Mouse (Mus musculus) liver, embryonic 14.5 days (tissue): ENCODE results near the gene Mt3. TPM values are rescaled to one million over a fixed set of nuclear protein-coding genes. Genes with fewer than 3 reads are reported as not detected.

Experiments used
- ATAC-seq: fragments of 200-750 bp; cut with Nextera tagmentation; 2 replicates; pipeline ENCODE4 v1.8.0; 2017; ENCODE audit warnings: moderate number of reproducible peaks, mild to moderate bottlenecking, moderate library complexity; ENCODE audit not compliant: insufficient read depth
- DNase-seq, 3 experiments: peaks; one replicate each; pipeline ENCODE4 v3.0.0-alpha.2; 2012 to 2013; ENCODE audit warnings: low read depth in 3 of 3, low spot score in 3 of 3
- H3K27ac ChIP-seq: fragments of 300-500 bp; sonication (generic); 2 replicates; pipeline ENCODE4 v1.5.1; 2014; ENCODE audit warnings: moderate library complexity, mild to moderate bottlenecking, control low read depth, inconsistent platforms
- H3K27me3 ChIP-seq: fragments of 300-500 bp; sonication (generic); 2 replicates; pipeline ENCODE4 v1.6.1; 2014; ENCODE audit warnings: mild to moderate bottlenecking, low read length, moderate library complexity; ENCODE audit not compliant: control insufficient read depth, insufficient read depth
- H3K36me3 ChIP-seq: fragments of 300-500 bp; sonication (generic); replicated peaks from 2 replicates; pipeline ENCODE4 v1.6.1; 2014; ENCODE audit warnings: low read depth; ENCODE audit not compliant: control insufficient read depth, insufficient read depth
- H3K4me1 ChIP-seq, 2 experiments: fragments of 200-500 bp in 1 of 2; fragments of 300-500 bp in 1 of 2; sonication (generic) in 1 of 2; replicated peaks; 2 replicates each; pipeline ENCODE4 v1.6.1; 2012 to 2014; ENCODE audit warnings: antibody characterized with exemption in 1 of 2, inconsistent platforms in 1 of 2, low read length in 1 of 2; ENCODE audit not compliant: control insufficient read depth in 2 of 2, insufficient read depth in 2 of 2
- H3K4me2 ChIP-seq: fragments of 300-500 bp; sonication (generic); 2 replicates; pipeline ENCODE4 v1.6.1; 2014; ENCODE audit warnings: low read depth, mild to moderate bottlenecking, control low read depth, moderate library complexity
- H3K4me3 ChIP-seq, 2 experiments: fragments of 200-500 bp in 1 of 2; fragments of 300-500 bp in 1 of 2; sonication (generic) in 1 of 2; 2 replicates each; pipeline ENCODE4 v1.5.1; 2012 to 2014; ENCODE audit warnings: low read depth in 2 of 2, low read length in 2 of 2, mild to moderate bottlenecking in 2 of 2, control low read depth in 1 of 2, inconsistent platforms in 1 of 2, moderate library complexity in 1 of 2; ENCODE audit not compliant: insufficient read depth in 1 of 2
- H3K9ac ChIP-seq: fragments of 300-500 bp; sonication (generic); replicated peaks from 2 replicates; pipeline ENCODE4 v1.6.1; 2014; ENCODE audit warnings: mild to moderate bottlenecking, control low read depth, moderate library complexity
- H3K9me3 ChIP-seq: fragments of 300-500 bp; sonication (generic); 2 replicates; pipeline ENCODE4 v1.6.1; 2016; ENCODE audit warnings: low read length, mixed read lengths; ENCODE audit not compliant: control insufficient read depth
- CTCF ChIP-seq: IDR thresholded peaks from 2 replicates; pipeline ENCODE4 v1.5.1; 2016; ENCODE audit warnings: antibody characterized with exemption, low read depth, control low read depth
- EP300 ChIP-seq: IDR thresholded peaks from 2 replicates; pipeline ENCODE4 v1.6.1; 2016; ENCODE audit warnings: antibody characterized with exemption, low read depth
- WGBS: fragments of 180-500 bp; shearing (Covaris S2); extraction: QIAGEN DNeasy Blood & Tissue Kit; methylation state at CpG from one replicate; pipeline ENCODE4 v1.1.7; 2014; ENCODE audit not compliant: insufficient replicate concordance; 5-methylcytosine and 5-hydroxymethylcytosine counted together
- polyA plus RNA-seq, 2 experiments: library from polyadenylated mRNA; depleted of rRNA in 1 of 2; stranded (reverse) in 1 of 2; unstranded in 1 of 2; fragments of >200 nt; fragmentation: Nextera tagmentation in 1 of 2; extraction: Ambion mirVana in 1 of 2; gene quantifications; 2 replicates each; pipeline versions ENCODE4 v1.2.1 to v1.2.3; 2012 to 2014

Gene Mt3
- polyA plus RNA-seq, 2 experiments, result 0.10 TPM; not detected in 1

GRCm38 (mm10) chr8:94183117-94183516, 30.7 kb downstream of the Mt3 start:
- Histone ChIP-seq H3K27ac (peak overlapping the region; percentile 95), H3K27me3 (no peaks in the 10 kb centered on the region; the same call in 1 of the 2 replicates), H3K4me3 (peak overlapping the region; percentile 59 to 66), H3K4me1 (peaks cover 57 to 63% of the 10 kb centered on the region in 2 experiments), H3K9me3 (no peaks in the 10 kb centered on the region), H3K9ac (peak overlapping the region; percentile 74), H3K4me2 (peak overlapping the region; percentile 88), H3K36me3 (no peaks in the 10 kb centered on the region; the same call in 1 of the 2 replicates)
- DNase-seq (peak; percentile 90 to 93 (median 90)), ATAC-seq (peak; percentile 64)
- TF ChIP-seq CTCF (peak; percentile 89), EP300 (no peak; the same call in none of the 2 replicates)
- 0% methylated on average over 16 of the region's 16 CpGs for WGBS

GRCm38 (mm10) chr8:94184357-94184843, 32.0 kb downstream of the Mt3 start:
- WGBS, result 43% methylated on average over 12 of the region's 12 CpGs
- DNase-seq (no peak), ATAC-seq (no peak)
- TF ChIP-seq CTCF, result no peak
- no peak for TF ChIP-seq EP300
- Histone ChIP-seq H3K9ac (peak overlapping the region; percentile 5; the same call in 1 of the 2 replicates), H3K4me2 (peak overlapping the region; percentile 88), H3K36me3 (no peaks in the 10 kb centered on the region; the same call in 1 of the 2 replicates), H3K27me3 (no peaks in the 10 kb centered on the region; the same call in 1 of the 2 replicates), H3K27ac (peak overlapping the region; percentile 95), H3K4me1 (peaks cover 53 to 63% of the 10 kb centered on the region in 2 experiments), H3K4me3 (no peak overlapping the region), H3K9me3 (no peaks in the 10 kb centered on the region)

- DNase-seq (no peak), ATAC-seq (no peak)
- peak overlapping the region; percentile 38 to 44; a peak in 2 of 4 replicates for H3K4me3 ChIP-seq
- no peaks in the 10 kb centered on the region for H3K36me3 ChIP-seq
- H3K4me1 ChIP-seq, result peaks cover 64 to 70% of the 10 kb centered on the region in 2 experiments
- H3K27me3 ChIP-seq, result no peaks in the 10 kb centered on the region; the same call in 1 of the 2 replicates
- 47% methylated on average over 6 of the region's 6 CpGs for WGBS
- TF ChIP-seq EP300 (no peak), CTCF (no peak)
- H3K27ac ChIP-seq, result peak overlapping the region; percentile 97
- no peaks in the 10 kb centered on the region for H3K9me3 ChIP-seq
- peak overlapping the region; percentile 75 for H3K9ac ChIP-seq
- peak overlapping the region; percentile 80 for H3K4me2 ChIP-seq
Observed at GRCm38 (mm10) chr8:94185791-94186190, 33.4 kb downstream of the Mt3 start.

GRCm38 (mm10) chr8:94186542-94186941, 34.1 kb downstream of the Mt3 start:
- 1% methylated on average over 17 of the region's 17 CpGs for WGBS
- peak; percentile 82 for TF ChIP-seq EP300
- TF ChIP-seq CTCF, result peak; percentile 97
- Histone ChIP-seq H3K4me2 (peak overlapping the region; percentile 80), H3K9me3 (no peaks in the 10 kb centered on the region), H3K27ac (peak overlapping the region; percentile 97), H3K4me1 (peaks cover 68 to 75% of the 10 kb centered on the region in 2 experiments), H3K36me3 (no peaks in the 10 kb centered on the region), H3K9ac (peak overlapping the region; percentile 75), H3K27me3 (no peaks in the 10 kb centered on the region; the same call in 1 of the 2 replicates), H3K4me3 (peak overlapping the region; percentile 44)
- ATAC-seq (peak; percentile 84), DNase-seq (peak; percentile 79 to 93 (median 80))

- Histone ChIP-seq H3K4me1 (peaks cover 64 to 69% of the 10 kb centered on the region in 2 experiments), H3K9me3 (no peaks in the 10 kb centered on the region), H3K4me2 (peak overlapping the region; percentile 80), H3K36me3 (no peaks in the 10 kb centered on the region), H3K27ac (peak overlapping the region; percentile 97), H3K4me3 (peak overlapping the region in 1 of 2 experiments; percentile 44; a peak in 2 of 4 replicates), H3K27me3 (no peaks in the 10 kb centered on the region; the same call in 1 of the 2 replicates), H3K9ac (peak overlapping the region; percentile 75)
- no peak for TF ChIP-seq CTCF
- TF ChIP-seq EP300, result no peak
- DNase-seq (no peak), ATAC-seq (no peak)
- 39% methylated on average over 21 of the region's 21 CpGs for WGBS
Observed at GRCm38 (mm10) chr8:94187290-94188002, 35.0 kb downstream of the Mt3 start.
